Mouse (Mus musculus): ENCODE measurements around the gene Ryr2. TPM values are rescaled to one million over a fixed set of nuclear protein-coding genes. Genes with fewer than 3 reads are reported as not detected.

Ryr2 gene
- total RNA-seq, 2 experiments from 2014 or later = 142 to 159 TPM

DNA sequence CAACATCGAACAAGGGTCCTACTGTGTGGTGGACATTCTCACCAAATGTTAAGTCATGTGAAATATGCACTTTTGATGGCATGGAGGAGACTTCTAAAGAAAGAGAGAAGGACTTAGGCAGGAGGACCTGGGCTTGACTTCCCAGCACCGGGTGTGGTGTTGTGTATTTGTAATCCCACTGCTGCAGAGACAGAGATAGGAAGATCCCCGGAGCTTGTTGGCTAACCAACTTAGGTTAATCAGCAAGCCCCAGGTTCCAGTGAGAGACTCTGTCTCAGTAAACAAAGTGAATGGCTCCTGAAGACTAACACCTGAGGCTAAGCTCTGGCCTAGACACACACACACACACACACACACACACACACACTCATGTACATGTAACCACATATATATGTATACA, 7.3 kb downstream of the Ryr2 start:
- no peak for DNase-seq (ENCODE audit: low spot score in 2 of 2)
- intact Hi-C loops (cut with DNase I) = no loop called here

DNA sequence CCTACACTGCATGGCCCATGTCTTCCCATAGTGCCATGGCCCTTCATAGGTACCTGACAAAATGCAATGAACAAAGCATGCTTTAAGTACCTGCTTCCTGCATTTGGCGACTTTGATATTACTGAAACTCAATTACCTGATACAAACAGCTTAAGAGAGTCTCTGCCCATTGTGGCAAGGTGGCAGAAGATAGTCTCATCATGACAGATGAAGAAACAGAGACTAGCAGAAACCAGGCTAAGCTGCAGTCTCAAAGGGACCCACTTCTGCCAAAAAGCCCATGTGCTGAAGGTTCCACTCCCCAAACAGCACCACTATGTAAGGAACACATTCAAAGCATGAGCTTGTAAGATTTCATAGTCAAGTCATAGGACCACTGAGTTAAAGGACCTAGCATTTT, 7.8 kb downstream of the Ryr2 start:
- intact Hi-C loops (cut with DNase I) = no loop called here
- DNase-seq (ENCODE audit: low spot score in 2 of 2) = no peak

DNA sequence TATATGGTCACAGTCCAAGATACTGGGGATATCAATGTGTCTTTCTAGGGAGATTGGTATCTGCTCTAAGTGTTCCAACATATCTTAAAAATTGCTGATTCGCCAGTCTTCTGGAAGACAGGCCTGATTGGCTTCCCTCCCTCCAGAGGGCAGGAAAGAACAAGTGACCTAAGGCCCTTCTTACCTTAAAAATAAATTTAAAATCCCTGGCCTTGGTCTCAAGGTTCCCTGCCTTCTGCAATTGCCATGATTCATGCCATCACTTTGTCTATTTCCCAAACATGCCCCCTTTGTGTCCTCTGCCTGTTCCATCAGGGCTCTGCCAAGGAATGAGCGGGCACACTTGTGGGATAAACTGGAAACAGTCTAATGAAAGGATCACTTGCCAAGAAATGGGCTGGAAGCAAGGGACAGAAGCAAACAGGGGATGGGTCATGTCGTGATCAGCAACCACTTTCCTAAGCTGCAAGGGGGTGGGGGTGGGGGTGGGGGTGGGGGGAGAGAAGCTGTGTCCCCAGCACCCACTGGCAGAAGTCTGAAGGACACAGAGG, 10.3 kb downstream of the Ryr2 start:
- DNase-seq (ENCODE audit: low spot score in 2 of 2) = no peak
- intact Hi-C loops (cut with DNase I) = no loop called here

DNA sequence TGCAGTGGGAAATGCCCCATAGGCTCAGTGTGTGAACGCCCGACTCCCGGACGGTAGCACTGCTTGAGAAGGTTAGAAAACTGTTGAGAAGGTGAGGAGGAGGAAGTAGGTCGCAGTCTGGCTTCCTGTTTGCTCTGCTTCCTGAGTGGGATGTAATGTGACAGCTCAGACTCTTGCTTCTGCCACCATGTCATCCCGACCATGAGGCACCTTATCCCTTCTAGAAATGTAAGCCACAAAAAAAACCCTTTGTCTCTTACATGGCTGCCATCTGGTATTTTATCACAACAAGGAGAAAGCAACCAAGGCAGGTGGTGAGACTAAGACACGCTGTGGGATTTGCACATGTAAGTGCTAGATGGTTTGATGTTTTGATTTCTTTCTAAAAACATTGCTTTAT, 12.2 kb downstream of the Ryr2 start:
- intact Hi-C loops (cut with DNase I) = no loop called here
- DNase-seq (ENCODE audit: low spot score in 2 of 2) = no peak

DNA sequence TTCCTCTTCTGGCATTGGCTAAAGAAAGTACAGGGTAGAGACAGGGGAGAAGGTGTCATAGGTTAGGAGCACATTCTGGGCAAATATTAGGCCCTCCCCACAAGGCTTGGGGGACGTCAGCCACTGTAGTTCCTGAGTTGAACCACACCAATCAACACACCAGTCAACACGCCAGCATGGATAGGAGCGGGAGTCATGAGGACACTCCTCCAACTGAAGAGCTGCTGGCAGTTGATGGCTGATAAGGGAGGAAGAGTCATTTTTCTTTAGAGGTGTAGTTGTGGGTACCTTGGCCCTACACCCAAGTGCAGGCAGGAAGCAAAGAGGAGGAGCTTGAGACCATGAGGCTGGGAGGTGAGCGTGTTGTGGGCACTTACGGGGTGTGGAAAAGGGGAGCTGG, 13.6 kb downstream of the Ryr2 start:
- intact Hi-C loops (cut with DNase I) = no loop called here
- no peak for DNase-seq (ENCODE audit: low spot score in 2 of 2)

DNA sequence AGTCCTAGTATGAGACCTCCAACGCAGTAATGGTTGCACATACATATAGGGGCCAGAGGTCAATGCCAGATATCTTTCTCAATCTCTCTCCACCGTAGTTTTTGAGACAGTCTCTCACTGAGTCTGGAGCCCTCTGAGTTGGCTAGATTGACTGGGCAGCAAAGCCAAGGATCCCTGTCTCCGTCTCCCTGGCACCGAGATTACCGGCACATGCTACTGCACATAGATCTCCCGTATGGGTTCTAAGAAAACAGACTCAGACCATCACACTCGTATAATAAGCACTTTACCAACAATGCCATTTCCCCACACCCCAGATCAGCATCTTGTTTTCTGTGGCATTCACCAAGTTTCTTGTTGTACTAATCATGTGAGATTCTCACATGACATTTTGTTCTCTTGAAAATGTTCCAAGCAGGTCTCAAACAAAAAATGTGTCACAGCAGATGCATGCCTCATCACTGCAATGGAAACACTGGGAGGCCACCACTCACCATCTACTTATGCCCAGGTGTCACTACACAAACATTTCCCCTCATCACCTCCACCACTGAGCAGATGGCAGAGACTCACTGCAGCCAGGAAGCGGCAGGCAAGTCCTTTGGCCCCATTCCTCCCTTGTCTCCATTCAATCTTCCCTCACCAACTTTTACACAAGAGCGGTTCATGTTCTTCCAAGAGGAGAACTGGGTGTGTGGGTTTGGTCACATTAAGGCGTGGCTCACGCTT, 14.2 kb downstream of the Ryr2 start:
- intact Hi-C loops (cut with DNase I) = no loop called here
- no peak for DNase-seq (ENCODE audit: low spot score in 2 of 2)

DNA sequence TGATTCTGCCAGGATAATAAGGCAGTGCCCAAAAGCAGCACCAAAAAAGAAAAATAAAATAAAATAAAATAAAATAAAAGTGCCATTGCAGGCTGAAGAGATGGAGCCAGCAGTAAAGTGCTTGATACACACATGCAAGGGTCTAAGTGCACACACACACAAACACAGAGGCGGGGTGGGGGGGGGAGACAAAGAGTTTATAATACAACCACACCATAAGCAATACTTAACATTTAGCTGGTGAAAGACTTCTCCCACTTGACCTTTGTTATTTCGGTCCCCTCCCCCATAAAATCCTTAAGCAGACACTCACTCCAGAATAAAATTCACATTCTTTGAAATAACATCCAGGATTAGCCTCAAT, 22.7 kb downstream of the Ryr2 start:
- intact Hi-C loops (cut with DNase I) = no loop called here

DNA sequence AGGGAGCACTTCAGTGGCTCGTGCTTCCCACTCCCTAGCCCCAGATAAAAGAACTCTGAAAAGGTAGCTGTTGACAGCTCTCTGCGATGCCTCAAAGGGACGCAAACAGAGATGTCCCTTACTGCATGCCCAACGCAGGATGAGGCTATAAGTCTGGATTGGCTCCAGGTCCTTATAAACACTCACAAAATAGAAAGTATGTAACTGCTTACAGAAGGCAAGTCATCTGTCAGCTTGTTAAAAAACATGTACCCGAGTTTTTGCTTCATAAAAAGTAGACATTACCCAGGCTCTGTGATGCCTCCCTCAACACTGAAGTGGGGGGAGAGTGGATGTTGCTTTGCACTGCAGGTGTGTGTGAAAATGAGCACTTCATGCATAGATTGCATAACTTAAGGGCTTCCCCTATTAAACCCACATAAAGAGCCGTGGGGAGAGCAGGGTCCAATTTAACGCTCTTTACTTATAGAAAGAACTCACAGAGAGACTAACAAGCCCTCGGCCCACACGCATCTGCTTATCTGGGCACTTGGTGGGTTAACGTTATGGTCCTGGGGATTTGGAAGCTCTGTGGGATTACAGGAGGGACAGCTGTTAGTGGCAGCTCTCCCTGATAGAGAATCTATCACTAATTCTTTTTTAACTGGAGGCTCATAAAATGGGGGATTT, 23.2 kb downstream of the Ryr2 start:
- peak in 1 of 2 experiments; percentile 43 for DNase-seq (ENCODE audit: low spot score in 2 of 2)
- intact Hi-C loops (cut with DNase I) = no loop called here

More for the DNA sequence above, 22.7 kb downstream of the Ryr2 start:
- DNase-seq (ENCODE audit: low spot score in 2 of 2) = no peak

DNA sequence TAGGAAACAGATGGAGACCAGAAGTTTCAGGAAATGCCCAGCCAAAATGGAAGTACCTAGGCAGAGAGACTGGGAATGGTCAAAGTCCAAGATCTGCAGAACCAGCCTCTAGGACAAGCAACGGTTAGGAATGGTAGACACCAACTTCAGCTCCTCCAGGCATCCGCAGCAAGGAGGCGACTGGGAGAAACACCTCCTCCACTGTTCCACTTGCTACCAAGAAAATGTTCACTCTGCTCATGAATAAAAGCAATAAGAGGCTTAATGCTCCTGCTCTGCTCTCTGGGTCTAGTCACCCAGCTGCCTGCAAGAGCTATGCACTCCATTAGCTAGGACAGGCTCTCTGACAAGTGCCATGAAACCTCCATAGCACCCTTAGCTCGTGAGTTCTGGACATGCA, 26.2 kb downstream of the Ryr2 start:
- intact Hi-C loops (cut with DNase I) = no loop called here
- no peak for DNase-seq (ENCODE audit: low spot score in 2 of 2)

DNA sequence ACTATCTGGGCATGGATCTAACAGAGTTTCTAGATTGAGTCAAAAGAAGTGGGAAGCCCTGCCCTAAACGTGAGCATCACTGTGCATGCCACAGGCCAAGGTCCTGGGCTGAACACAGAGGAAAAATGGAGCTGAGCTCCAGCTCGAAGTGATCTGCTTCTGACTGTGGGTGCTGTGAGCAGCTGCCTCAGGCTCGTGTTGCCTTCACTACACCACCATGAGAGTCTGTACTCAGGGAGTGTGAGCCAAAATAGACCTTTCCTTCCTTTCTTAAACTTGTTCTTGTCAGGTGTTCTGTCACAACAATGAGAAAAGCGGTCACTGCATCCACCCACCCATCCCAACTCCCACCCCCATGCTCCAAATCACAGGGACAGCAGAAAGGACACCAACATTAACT, 27.2 kb downstream of the Ryr2 start:
- intact Hi-C loops (cut with DNase I) = no loop called here
- DNase-seq (ENCODE audit: low spot score in 2 of 2) = no peak

DNA sequence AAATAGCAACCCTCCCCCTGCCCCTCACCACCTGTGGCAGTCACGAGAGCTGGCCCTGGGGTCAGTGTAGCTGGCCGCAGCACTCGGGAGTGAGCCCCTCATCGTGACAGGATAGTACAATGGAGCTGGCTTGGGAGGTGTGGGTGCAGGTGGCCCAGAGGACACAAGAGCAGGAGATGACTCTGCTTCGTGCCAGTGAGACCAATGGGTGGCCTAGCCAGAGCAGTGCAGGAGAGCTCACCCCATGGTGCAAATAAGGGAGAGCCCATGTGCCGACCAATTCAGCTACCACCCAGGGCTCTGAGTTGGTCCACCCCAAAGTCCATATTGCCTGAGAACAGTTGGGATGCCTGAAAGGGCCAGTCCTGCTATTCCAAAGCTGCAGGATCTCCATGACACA, 31.8 kb downstream of the Ryr2 start:
- no peak for DNase-seq (ENCODE audit: low spot score in 2 of 2)
- intact Hi-C loops (cut with DNase I) = no loop called here

DNA sequence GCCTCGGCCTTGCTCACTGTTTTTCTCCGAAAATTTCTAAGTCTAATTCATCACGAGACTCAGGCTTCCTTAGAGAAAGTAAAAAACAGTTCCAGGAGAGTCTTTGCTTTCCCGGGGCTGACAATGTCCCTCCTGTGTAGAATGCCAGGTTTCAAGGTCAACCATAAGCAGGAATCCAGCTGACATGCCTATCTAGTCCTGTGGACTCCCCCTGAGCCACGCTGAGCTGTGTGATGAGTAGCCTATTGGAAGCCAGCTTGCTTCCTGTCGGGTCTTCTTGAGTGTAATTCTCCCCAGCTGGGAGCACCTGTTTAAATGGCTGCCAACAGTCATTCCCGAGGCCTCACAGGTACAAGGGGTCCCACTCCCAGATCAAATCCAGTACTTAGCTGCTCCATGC, 34.2 kb downstream of the Ryr2 start:
- intact Hi-C loops (cut with DNase I) = no loop called here
- no peak for DNase-seq (ENCODE audit: low spot score in 2 of 2)

DNA sequence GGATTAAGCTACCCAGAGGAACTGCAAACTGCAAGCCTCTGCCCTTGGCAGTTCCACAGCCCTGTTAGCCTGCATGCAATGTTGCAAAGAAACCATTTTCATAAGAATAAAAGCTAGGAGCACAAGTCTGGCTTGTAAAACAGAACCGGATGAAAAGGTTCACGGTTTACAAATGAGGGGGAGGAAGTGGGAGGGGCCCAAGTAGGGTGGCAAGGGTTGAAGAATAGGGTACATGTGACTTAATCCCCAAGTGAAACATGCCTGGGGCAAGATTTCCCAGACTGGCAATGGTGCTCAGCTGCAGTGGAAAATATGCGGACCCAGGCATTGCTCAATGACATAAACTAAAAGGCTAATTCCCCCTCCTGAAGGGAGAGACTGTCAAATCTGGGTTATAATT, 34.6 kb downstream of the Ryr2 start:
- intact Hi-C loops (cut with DNase I) = no loop called here
- no peak for DNase-seq (ENCODE audit: low spot score in 2 of 2)

DNA sequence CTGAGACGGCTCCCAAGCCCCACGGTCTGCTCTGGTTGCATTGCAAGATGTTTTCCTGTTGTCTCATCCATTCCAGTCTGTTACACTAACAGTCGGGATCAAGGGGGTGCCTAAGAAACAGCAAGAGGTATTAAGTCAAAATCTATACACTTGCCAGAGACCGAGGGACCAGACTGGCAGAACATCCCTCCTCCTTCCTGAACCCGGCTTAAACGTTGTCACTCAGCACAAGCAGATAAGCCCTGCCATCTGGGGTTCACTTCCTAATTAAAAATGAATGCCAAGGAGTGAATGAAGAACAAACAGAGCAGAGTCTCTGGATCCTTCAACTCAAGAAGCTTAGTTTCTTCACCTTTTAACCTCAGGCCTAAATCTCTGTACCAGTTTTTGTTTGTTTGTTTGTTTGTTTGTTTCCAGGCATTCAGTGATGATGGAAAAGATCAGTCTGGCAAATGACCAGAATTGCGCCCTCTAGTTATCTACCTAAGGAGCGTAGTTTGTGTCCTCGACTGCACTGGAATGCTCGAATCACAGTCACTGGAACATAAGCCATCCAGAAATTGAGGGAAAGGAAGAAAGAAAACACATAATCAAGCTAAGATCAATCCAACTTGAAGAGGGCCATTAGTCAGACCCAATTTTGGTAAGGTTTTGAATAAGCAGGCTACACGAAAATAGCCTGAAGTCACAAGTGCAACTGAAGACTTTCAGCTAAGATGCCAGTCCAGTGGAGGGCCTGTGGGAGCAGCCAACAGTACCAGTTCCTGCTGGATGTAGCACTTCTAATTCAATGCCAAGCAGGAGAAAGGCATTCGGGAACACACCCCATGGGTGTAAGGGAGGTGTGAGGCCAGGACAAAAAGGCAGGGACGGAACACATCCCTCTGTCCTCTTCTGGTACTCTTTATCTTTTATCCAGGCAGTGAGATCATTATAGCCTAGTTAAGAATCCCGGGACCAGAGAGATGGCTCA, 36.3 kb downstream of the Ryr2 start:
- intact Hi-C loops (cut with DNase I) = no loop called here
- no peak for DNase-seq (ENCODE audit: low spot score in 2 of 2)

DNA sequence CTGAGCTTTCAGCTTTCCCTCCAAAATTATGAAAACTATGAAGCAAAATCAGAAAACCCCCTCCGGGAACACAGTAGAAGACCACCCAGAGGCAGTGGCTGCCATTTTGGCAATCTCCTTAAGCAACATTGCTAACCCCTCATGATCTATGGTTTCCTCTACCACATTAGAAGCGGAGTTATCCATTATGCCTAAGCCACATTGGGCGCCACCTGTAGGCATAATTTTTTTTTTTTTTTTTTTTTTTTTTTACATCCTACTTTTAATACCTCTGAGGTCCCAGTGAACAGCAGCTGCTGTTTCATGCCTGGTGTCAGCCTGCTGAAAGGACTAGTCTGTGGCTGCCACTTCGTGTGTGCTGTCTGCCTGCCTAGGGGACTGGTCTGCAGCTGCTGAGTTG, 42.2 kb downstream of the Ryr2 start:
- DNase-seq (ENCODE audit: low spot score in 2 of 2) = no peak
- intact Hi-C loops (cut with DNase I) = no loop called here

DNA sequence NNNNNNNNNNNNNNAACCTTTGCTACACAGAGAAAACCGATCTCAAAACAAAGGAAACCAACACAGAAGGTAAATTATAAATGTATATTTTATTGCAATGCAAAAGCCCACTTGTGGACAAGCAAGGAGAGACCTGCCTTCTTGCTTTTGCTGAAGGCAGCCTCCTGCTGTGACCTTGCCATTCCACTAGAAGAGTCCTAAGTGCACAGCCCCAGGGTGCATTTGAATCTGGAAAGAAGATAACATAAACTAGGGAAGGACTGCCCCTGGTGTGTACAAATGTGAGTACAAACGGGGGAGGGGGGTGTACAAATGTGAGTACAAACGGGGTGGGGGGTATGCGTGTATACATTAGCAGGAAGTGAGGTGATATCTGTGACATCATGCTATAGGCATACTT, 43.2 kb downstream of the Ryr2 start:
- no peak for DNase-seq (ENCODE audit: low spot score in 2 of 2)
- intact Hi-C loops (cut with DNase I) = no loop called here

DNA sequence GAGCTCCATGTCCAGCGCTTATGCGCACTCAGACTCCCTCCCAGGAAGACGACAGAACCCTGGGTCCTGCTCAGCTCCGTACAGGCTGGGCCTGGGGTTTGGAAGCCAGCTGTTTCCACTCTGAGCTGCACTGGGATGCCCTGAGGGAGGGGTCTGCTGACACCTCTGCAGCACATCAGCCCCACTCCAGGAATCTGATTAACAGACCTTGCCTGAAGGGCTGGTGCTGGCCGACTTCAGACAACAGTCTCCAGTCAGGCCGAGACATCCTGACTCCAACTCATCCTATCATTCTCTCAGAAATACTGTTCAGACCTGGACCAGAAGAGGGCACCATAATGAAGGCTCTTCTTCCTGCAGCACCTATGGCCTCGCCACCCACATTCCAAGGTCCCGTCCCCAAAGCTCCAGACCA, 49.4 kb downstream of the Ryr2 start:
- no peak for DNase-seq (ENCODE audit: low spot score in 2 of 2)
- intact Hi-C loops (cut with DNase I) = no loop called here

DNA sequence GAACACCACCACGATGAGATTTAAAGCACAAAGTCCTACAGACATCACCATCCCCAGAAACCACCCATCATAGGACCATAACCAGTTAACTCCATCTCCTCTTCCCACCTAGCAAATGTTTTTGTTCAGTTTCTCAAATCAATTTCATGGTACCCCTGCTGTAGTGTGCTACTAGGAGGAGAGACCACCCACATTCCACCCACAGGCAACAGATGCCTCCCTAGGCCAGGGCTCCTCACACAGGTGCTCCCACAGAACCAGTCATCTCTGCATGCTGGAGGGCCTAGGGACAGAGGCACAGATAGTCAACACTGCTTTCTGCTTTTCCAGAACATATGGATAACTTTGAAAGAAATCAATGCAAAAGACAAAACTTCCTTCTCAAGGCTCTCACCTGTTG, 50.8 kb downstream of the Ryr2 start:
- intact Hi-C loops (cut with DNase I) = no loop called here
- DNase-seq (ENCODE audit: low spot score in 2 of 2) = no peak

DNA sequence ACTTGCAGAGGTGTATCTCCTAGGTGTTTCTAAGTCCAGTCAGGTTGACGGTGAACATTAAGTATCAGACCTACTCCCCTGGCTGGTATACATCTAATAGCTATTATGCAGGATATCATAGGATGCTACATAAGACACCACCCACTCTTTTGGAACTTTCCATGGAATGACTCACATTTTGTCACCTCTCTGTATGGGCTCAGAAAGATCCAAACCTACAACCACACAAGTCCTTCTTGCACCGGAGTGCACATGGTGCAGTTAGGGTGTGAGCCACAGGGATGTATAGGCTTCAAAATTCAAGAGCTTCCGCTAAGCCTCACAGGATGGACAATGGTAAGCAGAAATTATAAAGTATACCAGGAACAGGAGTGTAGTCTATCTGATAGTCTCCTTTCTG, 52.8 kb downstream of the Ryr2 start:
- DNase-seq (ENCODE audit: low spot score in 2 of 2) = no peak
- intact Hi-C loops (cut with DNase I) = no loop called here

DNA sequence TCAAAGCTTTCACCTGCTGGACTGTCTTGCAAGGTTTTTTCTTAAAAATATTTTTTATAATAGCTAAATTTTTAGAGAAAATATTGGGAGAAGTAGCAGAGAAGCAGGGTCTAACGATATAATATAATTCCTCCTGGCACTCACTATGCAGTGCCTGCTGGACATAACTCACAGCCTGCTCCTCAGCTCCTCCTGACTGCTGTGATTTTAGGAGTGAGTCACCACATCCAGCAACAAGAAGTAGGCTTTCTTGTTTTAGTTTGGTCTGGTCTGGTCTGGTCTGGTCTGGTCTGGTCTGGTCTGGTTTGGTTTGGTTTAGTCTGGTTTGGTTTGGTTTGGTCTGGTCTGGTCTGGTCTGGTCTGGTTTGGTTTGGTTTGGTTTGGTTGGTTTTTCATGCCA, 55.9 kb downstream of the Ryr2 start:
- intact Hi-C loops (cut with DNase I) = no loop called here
- DNase-seq (ENCODE audit: low spot score in 2 of 2) = no peak

Measured in left cerebral cortex, postnatal 14 days (tissue).